Mouse (Mus musculus): Measurements from ENCODE around the gene N4bp1.

N4bp1 gene

GRCm38 (mm10) chr8:86895390-86895789 lies 10.3 kb upstream of the N4bp1 start:
- no peak for DNase-seq (ENCODE audit: low spot score)

GRCm38 (mm10) chr8:86894194-86894761 lies 9.2 kb upstream of the N4bp1 start:
- no peak for DNase-seq (ENCODE audit: low spot score)

GRCm38 (mm10) chr8:86893554-86893953 lies 8.5 kb upstream of the N4bp1 start:
- DNase-seq (ENCODE audit: low spot score) = no peak

GRCm38 (mm10) chr8:86891533-86891932 lies 6.5 kb upstream of the N4bp1 start:
- DNase-seq (ENCODE audit: low spot score) = no peak

GRCm38 (mm10) chr8:86888058-86888939 lies 3.2 kb upstream of the N4bp1 start:
- DNase-seq (ENCODE audit: low spot score) = no peak

GRCm38 (mm10) chr8:86884067-86884466 lies 991 bp downstream of the N4bp1 start:
- DNase-seq (ENCODE audit: low spot score) = no peak

GRCm38 (mm10) chr8:86882568-86883478 lies 2.2 kb downstream of the N4bp1 start:
- DNase-seq (ENCODE audit: low spot score) = no peak

GRCm38 (mm10) chr8:86881951-86882350 lies 3.1 kb downstream of the N4bp1 start:
- no peak for DNase-seq (ENCODE audit: low spot score)

- no peak for DNase-seq (ENCODE audit: low spot score)
These were observed 3.9 kb downstream of the N4bp1 start for GRCm38 (mm10) chr8:86881068-86881609.

- no peak for DNase-seq (ENCODE audit: low spot score)
These were observed 8.2 kb downstream of the N4bp1 start for GRCm38 (mm10) chr8:86876831-86877230.

- DNase-seq (ENCODE audit: low spot score) = no peak
These were observed 11.0 kb downstream of the N4bp1 start for GRCm38 (mm10) chr8:86874055-86874454.

GRCm38 (mm10) chr8:86873151-86873550 lies 11.9 kb downstream of the N4bp1 start:
- peak; percentile 25 for DNase-seq (ENCODE audit: low spot score)

- DNase-seq (ENCODE audit: low spot score) = no peak
These were observed 12.8 kb downstream of the N4bp1 start for GRCm38 (mm10) chr8:86872097-86872815.

- DNase-seq (ENCODE audit: low spot score) = no peak
These were observed 13.6 kb downstream of the N4bp1 start for GRCm38 (mm10) chr8:86871421-86871820.

GRCm38 (mm10) chr8:86870771-86871170 lies 14.3 kb downstream of the N4bp1 start:
- DNase-seq (ENCODE audit: low spot score) = no peak

- DNase-seq (ENCODE audit: low spot score) = no peak
These were observed 17.0 kb downstream of the N4bp1 start for GRCm38 (mm10) chr8:86868041-86868440.

- DNase-seq (ENCODE audit: low spot score) = no peak
These were observed 20.3 kb downstream of the N4bp1 start for GRCm38 (mm10) chr8:86864764-86865163.

- DNase-seq (ENCODE audit: low spot score) = no peak
These were observed 22.2 kb downstream of the N4bp1 start for GRCm38 (mm10) chr8:86862837-86863236.

GRCm38 (mm10) chr8:86862155-86862816 lies 22.8 kb downstream of the N4bp1 start:
- no peak for DNase-seq (ENCODE audit: low spot score)

GRCm38 (mm10) chr8:86861516-86861915 lies 23.5 kb downstream of the N4bp1 start:
- DNase-seq (ENCODE audit: low spot score) = no peak

GRCm38 (mm10) chr8:86856248-86856647 lies 28.8 kb downstream of the N4bp1 start:
- DNase-seq (ENCODE audit: low spot score) = no peak

Measured in ovary, postnatal 14 days (tissue).